Mouse (Mus musculus) lung, adult 2 months (tissue): ENCODE data around the gene Grem1.

Experiments used
- CTCF ChIP-seq: fragments of 200-500 bp; IDR thresholded peaks from 2 replicates; pipeline ENCODE4 v1.5.1; 2011; ENCODE audit warnings: mild to moderate bottlenecking, low read length, control low read depth; ENCODE audit not compliant: insufficient read depth
- POLR2A ChIP-seq: fragments of 200-500 bp; IDR thresholded peaks from 2 replicates; pipeline ENCODE4 v1.6.1; 2011; ENCODE audit warnings: low read depth, mild to moderate bottlenecking, control low read depth, low read length, borderline replicate concordance; ENCODE audit errors: extremely low read depth

- no peak for TF ChIP-seq CTCF
- TF ChIP-seq POLR2A, result no peak
Observed at GRCm38 (mm10) chr2:113756924-113757524, 1.4 kb downstream of the Grem1 start.
